Comparison of ENCODE assay signal across 8 mouse cellular contexts in the genomic region with DNA sequence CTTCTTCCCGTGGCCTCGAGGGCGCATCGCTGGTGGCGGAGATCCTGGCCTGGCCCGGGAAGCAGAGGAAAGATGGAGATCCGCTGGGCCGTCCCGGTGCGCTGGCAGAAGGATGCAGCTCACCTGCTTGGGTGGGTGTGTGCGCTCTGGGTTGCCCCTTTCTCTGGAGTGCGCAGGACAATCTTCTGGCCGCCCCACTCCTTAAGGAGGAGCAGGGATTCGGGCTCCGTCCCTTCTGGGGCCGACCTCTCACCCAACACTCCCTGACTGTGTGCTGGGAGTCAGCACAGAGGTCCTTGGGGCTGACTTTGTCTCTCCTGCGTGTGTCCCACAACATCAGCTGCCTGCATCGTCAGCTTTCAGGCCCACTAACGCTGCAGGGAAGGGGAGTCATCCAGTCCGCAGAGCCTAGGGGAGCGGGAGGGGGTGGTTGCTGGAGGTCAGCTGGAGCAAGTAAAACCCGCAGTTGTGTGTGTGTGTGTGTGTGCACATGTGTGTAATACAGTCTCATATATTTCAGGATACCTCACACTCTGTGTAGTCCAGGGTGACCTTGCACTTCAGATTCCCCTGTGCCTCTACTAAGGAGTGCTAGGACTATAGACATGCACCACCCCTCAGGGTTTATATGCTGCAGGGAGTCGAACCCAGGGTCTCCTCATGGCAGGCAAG. TPM values are rescaled to one million over a fixed set of nuclear protein-coding genes. Genes with fewer than 3 reads are reported as not detected.
DNase-seq lines count a peak whose midpoint lies in the region; ATAC-seq and TF ChIP-seq lines count a peak whose summit lies in the region.

No protein-coding gene starts in this region.

- no peak for DNase-seq in lung, postnatal 0 days (ENCODE audit: low spot score)
- no peak for DNase-seq in lung, adult 18-20 months
- DNase-seq in splenic B cell, adult 2 months (ENCODE audit: low read depth, low spot score): peak; percentile 25
- no peak for DNase-seq in adrenal gland, postnatal 25 days
- no peak for DNase-seq in adrenal gland, postnatal 36 days
- DNase-seq in ovary, postnatal 10 days (ENCODE audit: low spot score): no peak

- H3K9me3 ChIP-seq in lung, postnatal 0 days (ENCODE audit: low read length): no peaks in the 10 kb centered on the region
- H3K9me3 ChIP-seq in forebrain, embryonic 12.5 days: no peaks in the 10 kb centered on the region
- H3K9me3 ChIP-seq in limb, embryonic 15.5 days: no peaks in the 10 kb centered on the region

- peak overlapping the region; percentile 82 for H3K4me2 ChIP-seq in lung, postnatal 0 days (replicated peaks; ENCODE audit: low read depth, low read length)
- peak overlapping the region; percentile 96 for H3K4me2 ChIP-seq in forebrain, embryonic 12.5 days
- peak overlapping the region; percentile 93 for H3K4me2 ChIP-seq in limb, embryonic 15.5 days

- H3K36me3 ChIP-seq in lung, postnatal 0 days (ENCODE audit: insufficient read depth, low read length): no peaks in the 10 kb centered on the region
- H3K36me3 ChIP-seq in forebrain, embryonic 12.5 days (replicated peaks): no peaks in the 10 kb centered on the region
- no peaks in the 10 kb centered on the region for H3K36me3 ChIP-seq in limb, embryonic 15.5 days
- no peaks in the 10 kb centered on the region for H3K36me3 ChIP-seq in splenic B cell, adult 2 months (ENCODE audit: control insufficient read depth, insufficient read depth, low read length, poor library complexity, severe bottlenecking)

- no peaks in the 10 kb centered on the region for H3K4me1 ChIP-seq in lung, postnatal 0 days (ENCODE audit: insufficient read depth, low read depth, low read length)
- H3K4me1 ChIP-seq in forebrain, embryonic 12.5 days: peaks cover 5% of the 10 kb centered on the region; the same call in 1 of the 2 replicates
- peaks cover 10% of the 10 kb centered on the region for H3K4me1 ChIP-seq in limb, embryonic 15.5 days

- no peak for TF ChIP-seq CTCF in lung, postnatal 0 days (IDR thresholded peaks at IDR 0.05)

- WGBS in lung, postnatal 0 days: 9% methylated on average over 19 of the region's 23 CpGs
- 2% methylated on average over 22 of the region's 23 CpGs for WGBS in forebrain, embryonic 12.5 days
- under 1% methylated on average over 22 of the region's 23 CpGs for WGBS in limb, embryonic 15.5 days

- H3K27me3 ChIP-seq in lung, postnatal 0 days (replicated peaks; ENCODE audit: insufficient read depth, low read length): no peaks in the 10 kb centered on the region
- H3K27me3 ChIP-seq in forebrain, embryonic 12.5 days: peaks cover 54% of the 10 kb centered on the region
- peaks cover 26% of the 10 kb centered on the region for H3K27me3 ChIP-seq in limb, embryonic 15.5 days
- H3K27me3 ChIP-seq in splenic B cell, adult 2 months (ENCODE audit: control insufficient read depth, insufficient read depth, low read length, poor library complexity, severe bottlenecking): no peaks in the 10 kb centered on the region

- H3K9ac ChIP-seq in lung, postnatal 0 days (replicated peaks; ENCODE audit: low read depth): peak overlapping the region; percentile 32; the same call in 1 of the 2 replicates
- H3K9ac ChIP-seq in forebrain, embryonic 12.5 days: peak overlapping the region; percentile 64
- peak overlapping the region; percentile 39 for H3K9ac ChIP-seq in limb, embryonic 15.5 days

- peak; percentile 11 for ATAC-seq in lung, postnatal 0 days
- ATAC-seq in forebrain, embryonic 12.5 days (ENCODE audit: low FRiP score): peak; percentile 9; the same call in 1 of the 2 replicates
- peak; percentile 46; the same call in 1 of the 2 replicates for ATAC-seq in limb, embryonic 15.5 days (ENCODE audit: insufficient number of reproducible peaks, low FRiP score, low TSS enrichment, low read depth)

- peak overlapping the region; percentile 41 for H3K4me3 ChIP-seq in lung, postnatal 0 days (ENCODE audit: low read depth, low read length)
- H3K4me3 ChIP-seq in forebrain, embryonic 12.5 days (replicated peaks): peak overlapping the region; percentile 56
- peak overlapping the region; percentile 54 for H3K4me3 ChIP-seq in limb, embryonic 15.5 days

- no peak for TF ChIP-seq EP300 in lung, postnatal 0 days (IDR thresholded peaks at IDR 0.05)

- H3K27ac ChIP-seq in lung, postnatal 0 days (ENCODE audit: low read length): no peak overlapping the region
- no peak overlapping the region for H3K27ac ChIP-seq in forebrain, embryonic 12.5 days
- H3K27ac ChIP-seq in limb, embryonic 15.5 days: no peak overlapping the region

RNA-seq across cellular contexts. Expression of a gene that starts 0.6 kb away (rescaled TPM):
- 6.9 and 7.1 TPM in 2 replicates for polyA plus RNA-seq in lung, postnatal 0 days (2015; fragmentation: Nextera tagmentation; extraction: Ambion mirVana)
- 1.6 and 1.8 TPM in 2 replicates for polyA plus RNA-seq in forebrain, embryonic 12.5 days (2016; fragmentation: Nextera tagmentation; extraction: Ambion mirVana)
- 3.7 and 4.8 TPM in 2 replicates for polyA plus RNA-seq in limb, embryonic 15.5 days (2015; fragmentation: Nextera tagmentation; extraction: Ambion mirVana)
- total RNA-seq in adrenal gland, postnatal 25 days (2021): 5.4 and 6.1 TPM in 2 replicates
- 10 to 100 TPM in 1 of 2 experiments, 1 to 10 TPM in 1; 5.1 to 18.0 TPM for total RNA-seq in adrenal gland, postnatal 36 days (2021)

RNA-seq across cellular contexts. Expression of a gene that starts 57.9 kb away (rescaled TPM):
- polyA plus RNA-seq in lung, postnatal 0 days (2015; fragmentation: Nextera tagmentation; extraction: Ambion mirVana): 80.4 and 87.4 TPM in 2 replicates
- polyA plus RNA-seq in forebrain, embryonic 12.5 days (2016; fragmentation: Nextera tagmentation; extraction: Ambion mirVana): 1.4 and 2.0 TPM in 2 replicates
- 131 and 324 TPM in 2 replicates for polyA plus RNA-seq in limb, embryonic 15.5 days (2015; fragmentation: Nextera tagmentation; extraction: Ambion mirVana)
- 2.9 and 3.4 TPM in 2 replicates for total RNA-seq in adrenal gland, postnatal 25 days (2021)
- 1 to 10 TPM; 3.1 to 3.4 TPM for total RNA-seq in adrenal gland, postnatal 36 days (2021)

RNA-seq across cellular contexts. Expression of a gene that starts 58.0 kb away (rescaled TPM):
- 18.4 and 20.0 TPM in 2 replicates for polyA plus RNA-seq in lung, postnatal 0 days (2015; fragmentation: Nextera tagmentation; extraction: Ambion mirVana)
- polyA plus RNA-seq in forebrain, embryonic 12.5 days (2016; fragmentation: Nextera tagmentation; extraction: Ambion mirVana): 52.6 and 53.7 TPM in 2 replicates
- polyA plus RNA-seq in limb, embryonic 15.5 days (2015; fragmentation: Nextera tagmentation; extraction: Ambion mirVana): 37.4 and 40.6 TPM in 2 replicates
- 54.9 and 68.9 TPM in 2 replicates for total RNA-seq in adrenal gland, postnatal 25 days (2021)
- 10 to 100 TPM; 63.3 to 71.5 TPM for total RNA-seq in adrenal gland, postnatal 36 days (2021)

Comparison
In these comparisons a context has a peak if more than half of its experiments do, and no peak if none do; other contexts are left out.
1. RNA of a gene that starts 57.9 kb away (polyA plus RNA-seq): 131 to 324 TPM in limb, embryonic 15.5 days and 80.4 to 87.4 TPM in lung, postnatal 0 days; 1.4 to 2.0 TPM in forebrain, embryonic 12.5 days; every median in the first group is over 10 times any median in the second.
2. Peak in every context shown above with its lines, with median percentiles within 50 percentile points of each other: ATAC-seq, H3K4me2 ChIP-seq, H3K4me3 ChIP-seq and H3K9ac ChIP-seq.